Mouse (Mus musculus): ENCODE data around the gene Ddx20. TPM values are rescaled to one million over a fixed set of nuclear protein-coding genes. Genes with fewer than 3 reads are reported as not detected.

Gene Ddx20
- total RNA-seq, 1 experiment from 2014 or later: 36.5 TPM

GRCm38 (mm10) chr3:105680346-105680745 is 7.0 kb downstream of the Ddx20 start:
- no peak for ATAC-seq (ENCODE audit: extremely low read depth, insufficient number of reproducible peaks, low FRiP score, poor library complexity, severe bottlenecking)

- ATAC-seq (ENCODE audit: extremely low read depth, insufficient number of reproducible peaks, low FRiP score, poor library complexity, severe bottlenecking): no peak
Measured at GRCm38 (mm10) chr3:105675932-105676331, 11.4 kb downstream of the Ddx20 start.

GRCm38 (mm10) chr3:105674595-105675218 is 12.7 kb downstream of the Ddx20 start:
- ATAC-seq (ENCODE audit: extremely low read depth, insufficient number of reproducible peaks, low FRiP score, poor library complexity, severe bottlenecking): peak; percentile 95

- ATAC-seq (ENCODE audit: extremely low read depth, insufficient number of reproducible peaks, low FRiP score, poor library complexity, severe bottlenecking): no peak
Measured at GRCm38 (mm10) chr3:105670801-105671200, 16.6 kb downstream of the Ddx20 start.

GRCm38 (mm10) chr3:105669776-105670175 is 17.6 kb downstream of the Ddx20 start:
- no peak for ATAC-seq (ENCODE audit: extremely low read depth, insufficient number of reproducible peaks, low FRiP score, poor library complexity, severe bottlenecking)

- ATAC-seq (ENCODE audit: extremely low read depth, insufficient number of reproducible peaks, low FRiP score, poor library complexity, severe bottlenecking): no peak
Measured at GRCm38 (mm10) chr3:105668161-105668560, 19.2 kb downstream of the Ddx20 start.

- no peak for ATAC-seq (ENCODE audit: extremely low read depth, insufficient number of reproducible peaks, low FRiP score, poor library complexity, severe bottlenecking)
Measured at GRCm38 (mm10) chr3:105666996-105667523, 20.3 kb downstream of the Ddx20 start.

- no peak for ATAC-seq (ENCODE audit: extremely low read depth, insufficient number of reproducible peaks, low FRiP score, poor library complexity, severe bottlenecking)
Measured at GRCm38 (mm10) chr3:105665105-105665765, 22.1 kb downstream of the Ddx20 start.

GRCm38 (mm10) chr3:105663043-105663442 is 24.3 kb downstream of the Ddx20 start:
- no peak for ATAC-seq (ENCODE audit: extremely low read depth, insufficient number of reproducible peaks, low FRiP score, poor library complexity, severe bottlenecking)

- no peak for ATAC-seq (ENCODE audit: extremely low read depth, insufficient number of reproducible peaks, low FRiP score, poor library complexity, severe bottlenecking)
Measured at GRCm38 (mm10) chr3:105660530-105660929, 26.8 kb downstream of the Ddx20 start.

GRCm38 (mm10) chr3:105655031-105655585 is 32.3 kb downstream of the Ddx20 start:
- no peak for ATAC-seq (ENCODE audit: extremely low read depth, insufficient number of reproducible peaks, low FRiP score, poor library complexity, severe bottlenecking)

- no peak for ATAC-seq (ENCODE audit: extremely low read depth, insufficient number of reproducible peaks, low FRiP score, poor library complexity, severe bottlenecking)
Measured at GRCm38 (mm10) chr3:105653544-105654380, 33.6 kb downstream of the Ddx20 start.

- no peak for ATAC-seq (ENCODE audit: extremely low read depth, insufficient number of reproducible peaks, low FRiP score, poor library complexity, severe bottlenecking)
Measured at GRCm38 (mm10) chr3:105648889-105649567, 38.3 kb downstream of the Ddx20 start.

- no peak for ATAC-seq (ENCODE audit: extremely low read depth, insufficient number of reproducible peaks, low FRiP score, poor library complexity, severe bottlenecking)
Measured at GRCm38 (mm10) chr3:105643566-105643965, 43.8 kb downstream of the Ddx20 start.

GRCm38 (mm10) chr3:105642186-105642585 is 45.2 kb downstream of the Ddx20 start:
- ATAC-seq (ENCODE audit: extremely low read depth, insufficient number of reproducible peaks, low FRiP score, poor library complexity, severe bottlenecking): no peak

GRCm38 (mm10) chr3:105633021-105633420 is 54.4 kb downstream of the Ddx20 start:
- ATAC-seq (ENCODE audit: extremely low read depth, insufficient number of reproducible peaks, low FRiP score, poor library complexity, severe bottlenecking): no peak

GRCm38 (mm10) chr3:105632296-105632695 is 55.1 kb downstream of the Ddx20 start:
- ATAC-seq (ENCODE audit: extremely low read depth, insufficient number of reproducible peaks, low FRiP score, poor library complexity, severe bottlenecking): no peak

All from neutrophil, adult 5-6 weeks (primary cell).